28 mouse cellular contexts compared by ENCODE assay signal in the genomic region with DNA sequence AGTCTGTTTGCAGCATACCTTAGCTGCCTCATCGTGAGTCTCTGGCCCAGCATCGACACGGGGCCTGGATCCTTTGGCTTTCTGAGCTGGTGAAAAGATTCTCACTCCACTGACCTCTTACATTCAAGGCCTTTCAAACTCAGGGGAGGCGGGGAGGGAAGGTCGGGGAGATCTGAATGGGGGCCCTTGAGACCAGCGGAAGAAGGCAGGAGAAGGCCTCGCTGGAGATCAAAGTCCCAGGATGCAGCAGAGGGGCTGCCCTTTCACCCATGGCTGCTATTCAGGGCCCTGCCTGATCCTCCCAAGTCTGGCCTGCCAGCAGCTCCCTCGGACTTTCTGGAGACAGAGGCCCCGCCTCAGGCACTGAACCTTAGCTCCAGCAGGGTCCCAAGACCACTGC. TPM values are rescaled to one million over a fixed set of nuclear protein-coding genes. Genes with fewer than 3 reads are reported as not detected.
DNase-seq lines count a peak whose midpoint lies in the region; ATAC-seq lines count a peak whose summit lies in the region.
"Had no signal": no experiment of that assay in that cellular context is flagged by ENCODE, and none has a peak within 500 bp of the region (broad histone marks: within the 10 kb centered on the region; RNA-seq: fewer than 3 reads in every experiment).

No protein-coding gene starts in this region.

- H3K4me3 ChIP-seq in hindbrain, embryonic 10.5 days, result no peak overlapping the region
- H3K4me3 ChIP-seq in hindbrain, embryonic 11.5 days (ENCODE audit: low read depth, low read length), result no peak overlapping the region
- H3K4me3 ChIP-seq in kidney, embryonic 15.5 days (replicated peaks), result no peak overlapping the region
- H3K4me3 ChIP-seq: erythroblast, embryonic 14.5 days; heart, adult 2 months; heart, embryonic 13.5 days; liver, embryonic 15.5 days; lung, embryonic 15.5 days; midbrain, embryonic 12.5 days had no signal

- peaks cover 34% of the 10 kb centered on the region for H3K4me1 ChIP-seq in hindbrain, embryonic 10.5 days (replicated peaks)
- no peaks in the 10 kb centered on the region; the same call in 1 of the 2 replicates for H3K4me1 ChIP-seq in hindbrain, embryonic 11.5 days (replicated peaks; ENCODE audit: control insufficient read depth, insufficient read depth, low read length)
- H3K4me1 ChIP-seq in kidney, embryonic 15.5 days, result no peaks in the 10 kb centered on the region
- H3K4me1 ChIP-seq: heart, embryonic 13.5 days; liver, embryonic 15.5 days; lung, embryonic 15.5 days had no signal

- no peaks in the 10 kb centered on the region for H3K9me3 ChIP-seq in hindbrain, embryonic 10.5 days
- H3K9me3 ChIP-seq in hindbrain, embryonic 11.5 days (ENCODE audit: control insufficient read depth, low read length), result no peaks in the 10 kb centered on the region
- no peaks in the 10 kb centered on the region for H3K9me3 ChIP-seq in kidney, embryonic 15.5 days (replicated peaks)
- H3K9me3 ChIP-seq: heart, embryonic 13.5 days; liver, embryonic 15.5 days; lung, embryonic 15.5 days; midbrain, embryonic 12.5 days had no signal

- peaks cover 74% of the 10 kb centered on the region for H3K27me3 ChIP-seq in hindbrain, embryonic 10.5 days (ENCODE audit: insufficient read depth, poor library complexity, severe bottlenecking)
- H3K27me3 ChIP-seq in hindbrain, embryonic 11.5 days (ENCODE audit: control insufficient read depth, insufficient read depth, low read length), result no peaks in the 10 kb centered on the region
- peaks cover 15% of the 10 kb centered on the region for H3K27me3 ChIP-seq in kidney, embryonic 15.5 days
- H3K27me3 ChIP-seq: lung, embryonic 15.5 days had no signal

- H3K27ac ChIP-seq in hindbrain, embryonic 10.5 days, result peak overlapping the region; percentile 6; the same call in 1 of the 2 replicates
- no peak overlapping the region for H3K27ac ChIP-seq in hindbrain, embryonic 11.5 days (ENCODE audit: low read depth, low read length)
- H3K27ac ChIP-seq in kidney, embryonic 15.5 days, result no peak overlapping the region
- H3K27ac ChIP-seq: heart, adult 2 months; heart, embryonic 13.5 days; liver, embryonic 15.5 days; lung, embryonic 15.5 days; midbrain, embryonic 12.5 days; stomach, postnatal 0 days had no signal

- no peak overlapping the region for H3K4me2 ChIP-seq in hindbrain, embryonic 11.5 days (replicated peaks; ENCODE audit: low read depth, low read length)
- H3K4me2 ChIP-seq in kidney, embryonic 15.5 days, result no peak overlapping the region
- H3K4me2 ChIP-seq: heart, embryonic 13.5 days; liver, embryonic 15.5 days; lung, embryonic 15.5 days; midbrain, embryonic 12.5 days had no signal

- no peak overlapping the region for H3K9ac ChIP-seq in hindbrain, embryonic 11.5 days (ENCODE audit: low read depth, low read length)
- H3K9ac ChIP-seq in kidney, embryonic 15.5 days, result no peak overlapping the region
- H3K9ac ChIP-seq: heart, embryonic 13.5 days; liver, embryonic 15.5 days; lung, embryonic 15.5 days; midbrain, embryonic 12.5 days had no signal

- WGBS in hindbrain, embryonic 10.5 days, result 13% methylated on average over 9 of the region's 9 CpGs
- 12% methylated on average over 9 of the region's 9 CpGs for whole genome bisulfite sequencing in hindbrain, embryonic 11.5 days
- WGBS in kidney, embryonic 15.5 days, result 19% methylated on average over 9 of the region's 9 CpGs

- no peak for ATAC-seq in hindbrain, embryonic 11.5 days (ENCODE audit: low FRiP score)
- no peak for ATAC-seq in kidney, embryonic 15.5 days (replicated peaks; ENCODE audit: low FRiP score)
- ATAC-seq: CD4-positive, CD25-positive, alpha-beta regulatory T cell, adult 4 months; forebrain, embryonic 16.5 days; hindbrain, embryonic 16.5 days had no signal

- DNase-seq in hindbrain, embryonic 10.5 days (ENCODE audit: low spot score), result peak; percentile 49
- DNase-seq in hindbrain, embryonic 11.5 days (ENCODE audit: low spot score), result no peak
- peak; percentile 16 to 18 for DNase-seq in kidney, postnatal 36 days
- peak; percentile 34 for DNase-seq in A20 (ENCODE audit: low read depth, low spot score)
- DNase-seq in embryo, embryonic 10 days (ENCODE audit: low spot score), result peak; percentile 52
- no peak for DNase-seq in thymus, postnatal 14 days
- DNase-seq in cerebellum, postnatal 36 days, result no peak
- DNase-seq: adrenal gland, adult 8-10 months; cerebellum, adult 11-12 months; cerebellum, postnatal 10 days; heart, adult 2 months; heart, postnatal 10 days; liver; right cerebral cortex, postnatal 25 days; thymus, adult 18-20 months; thymus, postnatal 4 days had no signal

- H3K36me3 ChIP-seq in hindbrain, embryonic 10.5 days, result peaks cover 18% of the 10 kb centered on the region
- no peaks in the 10 kb centered on the region for H3K36me3 ChIP-seq in hindbrain, embryonic 11.5 days (ENCODE audit: control insufficient read depth, insufficient read depth, low read length)
- no peaks in the 10 kb centered on the region for H3K36me3 ChIP-seq in kidney, embryonic 15.5 days
- H3K36me3 ChIP-seq: heart, embryonic 13.5 days; liver, embryonic 15.5 days; lung, embryonic 15.5 days; midbrain, embryonic 12.5 days had no signal

RNA-seq across cellular contexts. Expression of gene Pax5, which starts 36.6 kb away (rescaled TPM):
- 4.4 and 4.9 TPM in 2 replicates for polyA plus RNA-seq in hindbrain, embryonic 10.5 days (2016; fragmentation: Nextera tagmentation; extraction: Ambion mirVana)
- polyA plus RNA-seq in hindbrain, embryonic 11.5 days (2014; fragmentation: Nextera tagmentation; extraction: Ambion mirVana), result 3.3 and 4.8 TPM in 2 replicates
- polyA plus RNA-seq in kidney, embryonic 15.5 days (2015; fragmentation: Nextera tagmentation; extraction: Ambion mirVana), result 0.01 TPM in 1 of 2 replicates, not detected in the other
- polyA plus RNA-seq: intestine, embryonic 14.5 days; limb, embryonic 11.5 days; lung, embryonic 15.5 days; stomach, postnatal 0 days had no signal

Comparison
In these comparisons a context has a peak if more than half of its experiments do, and no peak if none do; other contexts are left out.
1. DNase-seq: peak in hindbrain, embryonic 10.5 days (single experiment), kidney, postnatal 36 days (2 of 2), A20 (single experiment) and embryo, embryonic 10 days (single experiment); none in hindbrain, embryonic 11.5 days (single experiment), thymus, postnatal 14 days (single experiment) and cerebellum, postnatal 36 days (0 of 2).